Mouse (Mus musculus): ENCODE results near the gene Elane. TPM values are rescaled to one million over a fixed set of nuclear protein-coding genes. Genes with fewer than 3 reads are reported as not detected.

Elane gene
- total and polyA plus RNA-seq, 3 experiments, result 0.07 TPM; not detected in 2

DNA sequence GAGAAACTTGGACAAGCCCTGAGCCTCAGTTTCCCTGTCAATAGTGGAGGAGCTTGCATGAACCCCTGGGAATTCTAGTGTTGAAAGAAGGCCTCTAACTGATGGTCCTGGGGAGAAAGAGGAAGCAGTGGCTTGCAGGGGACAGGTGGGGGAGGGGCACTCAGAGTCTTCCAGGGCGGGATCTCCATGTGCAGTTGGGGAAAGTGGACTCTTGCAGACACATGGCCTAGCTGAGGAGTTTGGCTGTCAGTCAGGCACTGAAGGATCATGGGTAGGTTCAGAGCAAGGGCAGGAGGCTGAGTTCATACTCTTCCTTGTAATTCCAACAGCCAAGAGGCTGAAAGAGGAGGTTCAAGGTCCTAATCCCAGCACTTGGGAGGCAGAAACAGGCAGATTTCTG is 8.9 kb upstream of the Elane start (continued):
- 0 out of 2 replicates have a peak, but pooled peaks have one; percentile 3 for TF ChIP-seq USF1 (IDR thresholded peaks at IDR 0.05; ENCODE audit: low read depth, low read length)
- no peak for TF ChIP-seq MAFK (IDR thresholded peaks at IDR 0.05; ENCODE audit: borderline replicate concordance, low read depth, low read length)
- no peak for TF ChIP-seq CHD1 (IDR thresholded peaks at IDR 0.05; ENCODE audit: low read depth, low read length)
- TF ChIP-seq ZNF384 (IDR thresholded peaks at IDR 0.05; ENCODE audit: low read depth, low read length), result no peak
- TF ChIP-seq CHD2 (IDR thresholded peaks at IDR 0.05; ENCODE audit: low read length), result peak; percentile 77
- TF ChIP-seq GATA1 (IDR thresholded peaks at IDR 0.05; ENCODE audit: low read depth, low read length), result 0 out of 2 replicates have a peak, but pooled peaks have one; percentile 21
- TF ChIP-seq SIN3A (IDR thresholded peaks at IDR 0.05; ENCODE audit: low read length), result peak; percentile 66; the same call in 1 of the 2 replicates
- TF ChIP-seq ELF1 (IDR thresholded peaks at IDR 0.05; ENCODE audit: low read depth, low read length), result peak; percentile 50; the same call in 1 of the 2 replicates

DNA sequence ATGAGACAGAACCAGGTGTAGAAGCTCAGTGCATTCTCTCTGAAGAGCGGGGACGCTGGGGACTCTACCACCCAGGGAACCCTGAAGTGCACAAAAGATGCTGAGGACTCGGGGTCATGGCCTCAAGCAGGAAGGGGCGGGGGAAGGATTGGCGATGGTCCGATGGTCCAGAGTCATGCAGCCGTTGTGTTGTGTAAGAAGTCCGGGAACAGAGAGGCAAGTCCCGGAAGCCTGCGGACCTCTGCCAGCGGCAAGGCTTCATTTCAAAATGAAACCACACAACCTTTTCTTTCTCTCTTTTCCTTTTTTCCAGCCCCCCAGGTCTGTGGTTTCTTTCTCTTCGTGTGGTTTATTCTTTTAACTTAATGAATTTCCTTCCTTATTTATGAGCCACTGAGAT is 8.3 kb upstream of the Elane start:
- Histone ChIP-seq H3K9ac (ENCODE audit: control insufficient read depth, low read depth, low read length, poor library complexity, severe bottlenecking) (peak overlapping the region; percentile 70), H3K4me1 (ENCODE audit: control insufficient read depth in 1 of 2, insufficient read depth in 2 of 2, low read length in 2 of 2) (peaks cover 8 to 36% of the 10 kb centered on the region in 2 experiments; a peak in 3 of 4 replicates), H3K36me3 (ENCODE audit: control insufficient read depth in 1 of 2, insufficient read depth in 2 of 2, low read length in 2 of 2) (peaks cover 0 to 14% of the 10 kb centered on the region in 2 experiments; a peak in 2 of 4 replicates), H3K79me2 (ENCODE audit: control insufficient read depth, insufficient read depth, low read length, poor library complexity) (no peaks in the 10 kb centered on the region), H3K4me3 (ENCODE audit: control insufficient read depth in 1 of 2, insufficient read depth in 1 of 2, low read depth in 2 of 2, low read length in 2 of 2) (peak overlapping the region; percentile 43 to 56), H3K27ac (ENCODE audit: control insufficient read depth, low read depth, low read length) (peak overlapping the region; percentile 78), H3K27me3 (ENCODE audit: control insufficient read depth in 1 of 2, insufficient read depth in 2 of 2, low read length in 2 of 2) (no peaks in the 10 kb centered on the region), H3K9me3 (replicated peaks; ENCODE audit: insufficient read depth, low read length) (no peaks in the 10 kb centered on the region)
- DNase-seq (ENCODE audit: low read depth, low spot score), result peak; percentile 69
- TF ChIP-seq RCOR1 (IDR thresholded peaks at IDR 0.05; ENCODE audit: low read depth, low read length) (no peak), MXI1 (IDR thresholded peaks at IDR 0.05; ENCODE audit: low read depth, low read length) (no peak), EP300 (IDR thresholded peaks at IDR 0.05; ENCODE audit: low read depth in 1 of 2, low read length in 2 of 2) (0 out of 4 replicates have a peak, but pooled peaks of 1 of the 2 experiments have one; percentile 9), ELF1 (IDR thresholded peaks at IDR 0.05; ENCODE audit: low read depth, low read length) (peak; percentile 45; the same call in 1 of the 2 replicates), ZKSCAN1 (IDR thresholded peaks at IDR 0.05; ENCODE audit: low read depth, low read length) (no peak), ZC3H11A (IDR thresholded peaks at IDR 0.05; ENCODE audit: low read depth, low read length) (no peak), UBTF (IDR thresholded peaks at IDR 0.05; ENCODE audit: borderline replicate concordance, insufficient read depth, low read depth, low read length) (no peak), ETS1 (IDR thresholded peaks at IDR 0.05; ENCODE audit: low read depth, low read length) (peak; percentile 40; the same call in 1 of the 2 replicates), MAX (IDR thresholded peaks at IDR 0.05; ENCODE audit: low read length) (no peak), NRF1 (IDR thresholded peaks at IDR 0.05; ENCODE audit: insufficient read depth, low read depth, low read length, poor library complexity, severe bottlenecking) (no peak), POLR2AphosphoS2 (IDR thresholded peaks at IDR 0.05; ENCODE audit: low read length) (no peak), TBP (IDR thresholded peaks at IDR 0.05; ENCODE audit: low read depth, low read length) (0 out of 2 replicates have a peak, but pooled peaks have one; percentile 42), NELFE (IDR thresholded peaks at IDR 0.05; ENCODE audit: low read depth, low read length) (no peak), CHD2 (IDR thresholded peaks at IDR 0.05; ENCODE audit: low read length) (no peak), SIN3A (IDR thresholded peaks at IDR 0.05; ENCODE audit: low read length) (no peak), TAL1 (IDR thresholded peaks at IDR 0.05; ENCODE audit: low read length) (no peak), ZNF384 (IDR thresholded peaks at IDR 0.05; ENCODE audit: low read depth, low read length) (no peak), TCF12 (IDR thresholded peaks at IDR 0.05; ENCODE audit: low read depth, low read length) (no peak), SMC3 (IDR thresholded peaks at IDR 0.05; ENCODE audit: low read depth, low read length) (no peak), POLR2AphosphoS5 (IDR thresholded peaks at IDR 0.05; ENCODE audit: borderline replicate concordance, low read depth, low read length) (no peak), POLR2A (IDR thresholded peaks at IDR 0.05; ENCODE audit: control insufficient read depth in 1 of 2, insufficient read depth in 1 of 2, low read depth in 1 of 2, low read length in 2 of 2, poor library complexity in 1 of 2) (no peak), HCFC1 (IDR thresholded peaks at IDR 0.05; ENCODE audit: low read depth, low read length) (no peak), GATA1 (IDR thresholded peaks at IDR 0.05; ENCODE audit: low read depth, low read length) (no peak), MYB (IDR thresholded peaks at IDR 0.05; ENCODE audit: low read depth, low read length) (no peak), MAFK (IDR thresholded peaks at IDR 0.05; ENCODE audit: borderline replicate concordance, low read depth, low read length) (no peak), USF1 (IDR thresholded peaks at IDR 0.05; ENCODE audit: low read depth, low read length) (no peak)
